Mouse (Mus musculus) lung, adult 2 months (tissue): Measurements from ENCODE around the gene Pde4d.

Source experiments
- CTCF ChIP-seq: fragments of 200-500 bp; IDR thresholded peaks from 2 replicates; pipeline ENCODE4 v1.5.1; 2011; ENCODE audit warnings: mild to moderate bottlenecking, low read length, control low read depth; ENCODE audit not compliant: insufficient read depth
- POLR2A ChIP-seq: fragments of 200-500 bp; IDR thresholded peaks from 2 replicates; pipeline ENCODE4 v1.6.1; 2011; ENCODE audit warnings: low read depth, mild to moderate bottlenecking, control low read depth, low read length, borderline replicate concordance; ENCODE audit errors: extremely low read depth

DNA sequence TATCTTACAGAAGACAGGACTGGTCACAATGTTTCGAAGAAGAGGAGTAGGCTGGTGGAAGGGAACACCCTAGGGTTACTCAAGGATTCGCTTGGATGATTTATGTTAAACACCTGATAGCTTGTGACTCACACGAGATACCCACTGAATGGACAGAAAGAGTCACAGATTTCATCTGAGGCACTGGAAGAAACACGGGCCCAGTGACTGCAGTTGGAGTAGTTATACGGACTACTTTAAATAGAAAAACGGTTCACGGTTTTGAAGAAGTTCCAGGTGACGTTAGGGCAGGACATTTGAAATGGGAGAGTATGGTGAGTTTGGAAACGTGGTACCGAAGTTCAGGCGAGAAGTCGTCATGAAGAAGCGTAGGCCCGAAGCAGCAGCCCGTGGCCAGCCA is 1475.0 kb downstream of the Pde4d start:
- TF ChIP-seq CTCF (no peak), POLR2A (no peak)
